Mouse (Mus musculus): ENCODE measurements at regions not wholly inside any gene's neighbourhood (a gene's known extent, or its start where the extent isn't known, plus 50 kb on each side); places are given as distances from the start of the nearest gene placed in this dataset.

GRCm38 (mm10) chr14:61683791-61684411 is 76.6 kb downstream of the Kcnrg start:
- Histone ChIP-seq H3K4me1 (ENCODE audit: control insufficient read depth, insufficient read depth, low read length) (peaks cover 33% of the 10 kb centered on the region), H3K27ac (replicated peaks; ENCODE audit: low read depth, low read length) (no peak overlapping the region), H3K9ac (ENCODE audit: low read length) (no peak overlapping the region), H3K36me3 (ENCODE audit: control insufficient read depth, insufficient read depth, low read length) (no peaks in the 10 kb centered on the region), H3K27me3 (ENCODE audit: control insufficient read depth, insufficient read depth, low read length) (peaks cover 22% of the 10 kb centered on the region), H3K9me3 (ENCODE audit: control insufficient read depth, low read length) (no peaks in the 10 kb centered on the region), H3K4me2 (ENCODE audit: low read depth, severe bottlenecking) (peak overlapping the region; percentile 65), H3K4me3 (ENCODE audit: low read depth, low read length) (peak overlapping the region; percentile 26)
- DNase-seq (ENCODE audit: low spot score) (peak; percentile 59), ATAC-seq (ENCODE audit: insufficient number of reproducible peaks, low FRiP score, low TSS enrichment, low read depth) (no peak)
- WGBS = 2% methylated on average over 19 of the region's 19 CpGs

GRCm38 (mm10) chr14:61684473-61685230 is 77.4 kb downstream of the Kcnrg start:
- Histone ChIP-seq H3K9me3 (ENCODE audit: control insufficient read depth, low read length) (no peaks in the 10 kb centered on the region), H3K4me3 (ENCODE audit: low read depth, low read length) (peak overlapping the region; percentile 26), H3K27me3 (ENCODE audit: control insufficient read depth, insufficient read depth, low read length) (peaks cover 30% of the 10 kb centered on the region), H3K4me2 (ENCODE audit: low read depth, severe bottlenecking) (peak overlapping the region; percentile 37), H3K36me3 (ENCODE audit: control insufficient read depth, insufficient read depth, low read length) (no peaks in the 10 kb centered on the region), H3K27ac (replicated peaks; ENCODE audit: low read depth, low read length) (no peak overlapping the region), H3K9ac (ENCODE audit: low read length) (no peak overlapping the region), H3K4me1 (ENCODE audit: control insufficient read depth, insufficient read depth, low read length) (peaks cover 37% of the 10 kb centered on the region)
- WGBS = 2% methylated on average over 26 of the region's 26 CpGs
- no peak for ATAC-seq (ENCODE audit: insufficient number of reproducible peaks, low FRiP score, low TSS enrichment, low read depth)
- peak; percentile 63 for DNase-seq (ENCODE audit: low spot score)

GRCm38 (mm10) chr14:61685231-61685800 is 78.1 kb downstream of the Kcnrg start:
- DNase-seq (ENCODE audit: low spot score) (peak; percentile 58), ATAC-seq (ENCODE audit: insufficient number of reproducible peaks, low FRiP score, low TSS enrichment, low read depth) (no peak)
- WGBS = 5% methylated on average over 12 of the region's 12 CpGs
- Histone ChIP-seq H3K27ac (replicated peaks; ENCODE audit: low read depth, low read length) (no peak overlapping the region), H3K36me3 (ENCODE audit: control insufficient read depth, insufficient read depth, low read length) (no peaks in the 10 kb centered on the region), H3K4me2 (ENCODE audit: low read depth, severe bottlenecking) (peak overlapping the region; percentile 37; the same call in 1 of the 2 replicates), H3K9me3 (ENCODE audit: control insufficient read depth, low read length) (no peaks in the 10 kb centered on the region), H3K4me1 (ENCODE audit: control insufficient read depth, insufficient read depth, low read length) (peaks cover 37% of the 10 kb centered on the region), H3K4me3 (ENCODE audit: low read depth, low read length) (no peak overlapping the region), H3K9ac (ENCODE audit: low read length) (no peak overlapping the region), H3K27me3 (ENCODE audit: control insufficient read depth, insufficient read depth, low read length) (peaks cover 36% of the 10 kb centered on the region)

GRCm38 (mm10) chr14:61686101-61686691 is 78.9 kb downstream of the Kcnrg start:
- H3K4me1 ChIP-seq (ENCODE audit: control insufficient read depth, insufficient read depth, low read length) = peaks cover 37% of the 10 kb centered on the region
- H3K4me3 ChIP-seq (ENCODE audit: low read depth, low read length) = peak overlapping the region; percentile 30
- H3K9ac ChIP-seq (ENCODE audit: low read length) = peak overlapping the region; percentile 34
- H3K9me3 ChIP-seq (ENCODE audit: control insufficient read depth, low read length) = no peaks in the 10 kb centered on the region
- no peaks in the 10 kb centered on the region for H3K36me3 ChIP-seq (ENCODE audit: control insufficient read depth, insufficient read depth, low read length)
- H3K4me2 ChIP-seq (ENCODE audit: low read depth, severe bottlenecking) = peak overlapping the region; percentile 75
- peaks cover 45% of the 10 kb centered on the region for H3K27me3 ChIP-seq (ENCODE audit: control insufficient read depth, insufficient read depth, low read length)
- DNase-seq (ENCODE audit: low spot score) (peak; percentile 79), ATAC-seq (ENCODE audit: insufficient number of reproducible peaks, low FRiP score, low TSS enrichment, low read depth) (no peak)
- no peak overlapping the region; the same call in 1 of the 2 replicates for H3K27ac ChIP-seq (replicated peaks; ENCODE audit: low read depth, low read length)
- under 1% methylated on average over 32 of the region's 35 CpGs for WGBS

GRCm38 (mm10) chr14:61686821-61687341 is 79.6 kb downstream of the Kcnrg start:
- WGBS = under 1% methylated on average over 33 of the region's 33 CpGs
- H3K27ac ChIP-seq (replicated peaks; ENCODE audit: low read depth, low read length) = no peak overlapping the region

GRCm38 (mm10) chr14:61687346-61688012 is 80.2 kb downstream of the Kcnrg start:
- Histone ChIP-seq H3K4me3 (ENCODE audit: low read depth, low read length) (peak overlapping the region; percentile 30), H3K36me3 (ENCODE audit: control insufficient read depth, insufficient read depth, low read length) (no peaks in the 10 kb centered on the region), H3K4me2 (ENCODE audit: low read depth, severe bottlenecking) (peak overlapping the region; percentile 75), H3K9ac (ENCODE audit: low read length) (no peak overlapping the region; the same call in 1 of the 2 replicates), H3K9me3 (ENCODE audit: control insufficient read depth, low read length) (no peaks in the 10 kb centered on the region), H3K27ac (replicated peaks; ENCODE audit: low read depth, low read length) (no peak overlapping the region), H3K27me3 (ENCODE audit: control insufficient read depth, insufficient read depth, low read length) (peaks cover 45% of the 10 kb centered on the region), H3K4me1 (ENCODE audit: control insufficient read depth, insufficient read depth, low read length) (peaks cover 37% of the 10 kb centered on the region)
- DNase-seq (ENCODE audit: low spot score) (peak; percentile 52), ATAC-seq (ENCODE audit: insufficient number of reproducible peaks, low FRiP score, low TSS enrichment, low read depth) (no peak)
- WGBS = under 1% methylated on average over 15 of the region's 15 CpGs

More at GRCm38 (mm10) chr14:61686821-61687341, 79.6 kb downstream of the Kcnrg start:
- Histone ChIP-seq H3K27me3 (ENCODE audit: control insufficient read depth, insufficient read depth, low read length) (peaks cover 45% of the 10 kb centered on the region), H3K9ac (ENCODE audit: low read length) (peak overlapping the region; percentile 57; the same call in 1 of the 2 replicates), H3K9me3 (ENCODE audit: control insufficient read depth, low read length) (no peaks in the 10 kb centered on the region), H3K36me3 (ENCODE audit: control insufficient read depth, insufficient read depth, low read length) (no peaks in the 10 kb centered on the region), H3K4me2 (ENCODE audit: low read depth, severe bottlenecking) (peak overlapping the region; percentile 75), H3K4me3 (ENCODE audit: low read depth, low read length) (peak overlapping the region; percentile 30), H3K4me1 (ENCODE audit: control insufficient read depth, insufficient read depth, low read length) (peaks cover 37% of the 10 kb centered on the region)
- peak; percentile 70 for DNase-seq (ENCODE audit: low spot score)
- ATAC-seq (ENCODE audit: insufficient number of reproducible peaks, low FRiP score, low TSS enrichment, low read depth) = no peak

GRCm38 (mm10) chr14:61688013-61688520 is 80.8 kb downstream of the Kcnrg start:
- 3% methylated on average over 11 of the region's 11 CpGs for WGBS
- H3K36me3 ChIP-seq (ENCODE audit: control insufficient read depth, insufficient read depth, low read length) = no peaks in the 10 kb centered on the region
- ATAC-seq (ENCODE audit: insufficient number of reproducible peaks, low FRiP score, low TSS enrichment, low read depth) = no peak

More at GRCm38 (mm10) chr14:61688013-61688520, 80.8 kb downstream of the Kcnrg start:
- H3K27ac ChIP-seq (replicated peaks; ENCODE audit: low read depth, low read length) = no peak overlapping the region
- peaks cover 45% of the 10 kb centered on the region for H3K27me3 ChIP-seq (ENCODE audit: control insufficient read depth, insufficient read depth, low read length)
- H3K4me3 ChIP-seq (ENCODE audit: low read depth, low read length) = no peak overlapping the region
- H3K9ac ChIP-seq (ENCODE audit: low read length) = no peak overlapping the region
- no peak for DNase-seq (ENCODE audit: low spot score)
- no peak overlapping the region for H3K4me2 ChIP-seq (ENCODE audit: low read depth, severe bottlenecking)
- peaks cover 37% of the 10 kb centered on the region for H3K4me1 ChIP-seq (ENCODE audit: control insufficient read depth, insufficient read depth, low read length)
- H3K9me3 ChIP-seq (ENCODE audit: control insufficient read depth, low read length) = no peaks in the 10 kb centered on the region

All from limb, embryonic 11.5 days (tissue).